Mouse (Mus musculus) Muller cell, postnatal 12 days (primary cell): ENCODE measurements at regions not wholly inside any gene's neighbourhood (a gene's known extent, or its start where the extent isn't known, plus 50 kb on each side); places are given as distances from the start of the nearest gene placed in this dataset.
"Not testable (repeated sequence)": the region's sequence is repeated elsewhere in the genome, so short reads cannot be mapped to it uniquely, and the experiment has no call there.

ENCODE experiments used
- DNase-seq: peaks from one replicate; pipeline ENCODE4 v3.0.0-alpha.2; 2015; ENCODE audit errors: inconsistent ontology term

DNA sequence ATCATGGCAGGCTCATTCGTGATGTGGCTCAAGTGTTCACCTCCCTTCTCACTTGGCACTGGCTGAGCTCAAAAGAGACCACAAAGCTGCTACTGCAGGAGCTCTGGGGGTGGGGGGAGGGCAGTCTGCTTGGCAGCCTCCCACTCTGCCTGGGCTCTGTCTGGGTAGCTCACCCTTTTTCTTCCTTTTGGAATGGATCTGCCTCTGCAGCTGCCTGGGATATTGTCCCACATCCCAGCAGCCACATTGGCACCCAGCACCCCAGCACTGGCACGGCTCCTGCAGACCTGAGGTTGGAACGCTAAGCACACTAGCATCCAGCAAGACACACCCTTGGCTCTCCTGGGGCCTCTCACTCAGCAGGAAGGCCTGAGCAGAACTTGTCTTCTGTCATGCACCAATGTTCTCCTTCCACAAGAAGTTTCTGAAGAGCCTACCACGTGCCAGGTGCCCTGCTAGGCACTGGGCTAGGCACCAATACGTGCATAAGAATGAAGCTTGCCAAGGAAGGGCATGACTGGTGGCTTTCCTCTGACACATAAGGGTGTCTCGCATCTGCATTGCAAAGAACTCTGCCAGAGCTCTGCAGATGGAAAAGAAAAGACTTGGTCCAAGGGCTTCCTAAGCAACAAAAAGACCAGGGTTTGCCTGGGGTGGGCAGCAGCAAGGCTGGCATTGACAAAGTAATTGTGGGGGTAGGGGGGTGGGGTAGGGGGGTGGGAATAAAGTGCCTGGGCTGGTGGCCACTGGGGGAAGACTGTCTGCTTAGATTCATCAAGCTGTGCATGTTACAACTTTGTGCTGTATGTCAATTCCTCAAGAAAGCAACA is 112.1 kb upstream of the Sipa1l1 start:
- not testable (repeated sequence) for DNase-seq

DNA sequence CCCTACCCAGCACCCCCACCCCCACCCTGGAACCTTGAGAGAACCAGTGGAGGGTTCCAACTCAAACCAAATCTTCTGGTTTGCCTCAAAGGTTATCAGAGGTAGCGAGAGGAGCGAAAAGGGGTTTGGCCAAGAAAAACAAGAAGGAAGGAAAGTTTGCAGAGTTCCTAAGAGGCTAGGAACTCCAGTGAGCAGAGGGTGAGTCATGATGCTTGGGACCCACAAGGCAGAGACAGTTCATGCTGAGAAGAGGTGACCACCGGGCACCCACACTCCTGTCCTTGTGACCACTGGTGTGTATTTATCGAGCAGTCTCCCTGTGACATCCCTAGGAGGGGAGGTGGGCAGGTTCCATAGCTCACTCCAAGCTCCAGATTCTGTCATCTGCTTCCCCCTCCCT is 104.1 kb upstream of the Sipa1l1 start:
- DNase-seq, result no peak

- DNase-seq, result no peak
These were observed 102.3 kb upstream of the Sipa1l1 start for GRCm38 (mm10) chr12:82066860-82067259.

DNA sequence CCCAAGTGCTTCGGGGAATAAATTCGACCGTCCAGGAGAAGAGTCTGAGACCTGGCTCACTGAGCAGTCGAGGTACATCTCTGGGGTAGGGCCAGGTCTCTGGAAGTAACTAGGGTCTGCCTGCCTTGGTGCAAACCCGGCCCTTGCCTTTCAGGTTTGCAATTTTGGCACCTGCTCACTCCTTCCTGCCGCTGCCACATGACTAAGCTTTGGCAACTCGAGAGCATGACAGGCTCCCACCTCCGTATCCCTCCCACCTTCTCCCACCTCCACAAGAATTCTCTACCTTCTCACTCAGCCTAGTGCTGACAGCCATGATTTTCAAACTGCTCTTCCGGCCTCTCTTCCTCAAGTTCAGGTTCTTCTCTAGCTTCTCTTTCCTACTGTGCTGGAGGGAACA is 99.5 kb upstream of the Sipa1l1 start:
- no peak for DNase-seq

- DNase-seq, result peak; percentile 89
These were observed 96.2 kb upstream of the Sipa1l1 start for GRCm38 (mm10) chr12:82072810-82073465.

DNA sequence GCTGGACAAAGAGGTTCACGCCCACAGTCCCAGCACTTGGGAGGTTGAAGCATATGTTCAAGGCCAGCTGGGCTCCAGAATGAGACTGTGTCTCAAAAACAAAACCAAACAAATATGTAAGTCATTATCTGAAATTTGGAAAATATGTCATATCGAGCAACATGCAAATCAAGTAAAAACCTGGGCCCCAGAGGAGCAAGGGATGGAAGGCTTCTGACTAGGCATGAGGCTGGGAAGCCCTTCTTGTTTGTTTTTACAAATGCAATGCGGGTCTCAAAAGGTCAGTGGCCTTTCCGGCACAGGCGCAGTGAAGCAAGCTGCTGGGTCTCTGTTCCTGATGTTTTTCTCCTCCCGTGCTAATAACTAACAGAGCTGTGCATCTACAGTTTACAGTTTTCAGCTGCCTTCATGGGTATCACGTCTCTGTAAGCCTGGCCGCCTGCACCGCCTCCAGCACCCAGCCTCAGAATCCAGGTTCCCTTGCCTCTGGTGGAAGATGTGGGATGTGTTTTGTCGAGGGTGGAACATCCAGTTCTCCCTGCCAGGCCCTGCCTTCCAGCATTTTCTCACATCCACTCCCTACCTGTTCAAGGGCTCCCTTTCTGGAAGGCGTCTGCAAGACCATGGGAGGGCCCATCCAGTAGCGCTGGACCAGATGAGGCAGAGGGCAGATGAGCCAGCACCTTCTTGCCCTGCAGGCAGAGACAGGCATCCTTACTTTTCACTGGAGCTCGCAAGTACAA is 93.5 kb upstream of the Sipa1l1 start:
- DNase-seq, result no peak

- no peak for DNase-seq
These were observed 92.4 kb upstream of the Sipa1l1 start for GRCm38 (mm10) chr12:82076766-82077165.

GRCm38 (mm10) chr12:82077945-82078344 is 91.2 kb upstream of the Sipa1l1 start:
- no peak for DNase-seq

GRCm38 (mm10) chr12:82078740-82079139 is 90.4 kb upstream of the Sipa1l1 start:
- no peak for DNase-seq

DNA sequence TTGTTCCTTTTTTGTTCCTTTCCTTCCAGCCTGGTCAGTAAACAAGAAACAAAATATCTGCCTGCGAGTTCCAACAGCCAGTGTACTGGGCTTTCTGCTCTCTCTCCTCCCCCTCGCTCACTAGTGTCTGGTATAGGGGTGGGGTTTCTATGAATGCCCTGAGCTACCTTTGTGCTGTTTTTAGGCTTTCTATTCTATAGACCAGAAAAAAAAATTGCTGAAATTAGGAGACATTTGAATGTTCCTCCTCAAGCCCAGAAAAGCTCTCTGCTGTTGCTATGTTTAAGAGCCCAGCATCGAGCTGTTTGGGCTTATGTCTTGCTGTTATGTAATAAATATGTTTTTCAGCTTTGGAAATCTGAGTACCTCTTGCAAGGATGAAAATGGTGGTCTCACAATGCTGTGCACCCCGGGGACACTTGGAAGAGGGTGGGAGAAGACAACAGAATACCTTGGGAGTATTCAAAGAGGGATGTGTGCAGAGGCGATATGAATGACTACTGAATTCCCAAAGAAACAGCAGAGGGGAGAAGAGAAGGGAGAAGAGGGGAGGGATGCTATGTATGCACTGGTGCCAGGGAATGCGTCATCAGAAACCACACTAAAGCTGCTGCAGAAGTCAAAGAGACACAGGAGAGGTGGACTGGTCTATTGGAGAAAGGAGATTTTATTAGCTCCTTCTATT is 88.8 kb upstream of the Sipa1l1 start:
- DNase-seq, result peak; percentile 31

DNA sequence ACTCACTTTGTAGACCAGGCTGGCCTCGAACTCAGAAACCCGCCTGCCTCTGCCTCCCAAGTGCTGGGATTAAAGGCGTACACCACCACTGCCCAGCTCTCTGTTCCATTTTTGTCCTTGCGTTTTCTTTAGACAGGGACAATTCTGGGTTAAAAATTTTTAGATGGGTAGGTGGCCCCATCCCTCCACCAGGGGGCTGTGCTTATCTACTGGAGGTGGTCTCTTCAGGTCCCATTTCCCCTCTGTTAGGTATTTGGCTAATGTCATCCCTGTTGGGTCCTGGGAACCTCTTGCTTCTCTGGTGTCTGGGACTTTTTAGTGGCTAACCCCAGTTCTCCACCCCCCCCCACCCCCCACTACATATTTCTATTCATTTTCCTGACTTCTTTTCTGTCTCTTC is 86.5 kb upstream of the Sipa1l1 start:
- DNase-seq, result not testable (repeated sequence)

DNA sequence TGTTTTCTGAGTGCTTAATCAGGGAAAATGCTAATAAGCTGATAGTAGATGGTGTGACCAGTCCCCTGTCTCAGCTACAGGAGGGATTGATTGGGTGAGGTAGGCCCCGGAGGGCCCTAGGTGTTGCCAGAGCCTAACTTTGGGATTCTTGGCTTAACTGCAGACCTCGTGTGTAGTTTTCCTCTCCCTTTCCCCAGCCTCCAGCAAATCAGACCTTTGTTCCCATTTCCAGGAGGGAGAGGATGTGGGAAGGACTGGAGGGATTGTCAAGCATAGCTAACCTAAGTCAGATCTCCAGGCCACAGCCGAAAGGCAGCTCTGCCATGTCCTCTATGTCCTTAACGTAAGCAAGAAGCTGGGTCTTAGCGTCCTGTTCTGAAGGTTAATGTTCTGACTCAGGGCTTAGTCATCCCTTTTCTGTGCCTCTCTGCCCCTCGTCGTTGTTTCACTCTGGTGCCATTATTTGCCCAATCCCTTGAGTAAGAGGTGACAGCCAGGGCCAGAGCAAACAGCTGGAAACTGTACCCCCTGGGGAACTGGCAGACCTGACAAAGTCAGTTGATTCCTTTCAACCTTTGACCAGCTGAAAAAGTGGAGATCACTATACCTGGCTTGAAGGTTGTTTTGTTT is 83.2 kb upstream of the Sipa1l1 start:
- DNase-seq, result peak; percentile 36

DNA sequence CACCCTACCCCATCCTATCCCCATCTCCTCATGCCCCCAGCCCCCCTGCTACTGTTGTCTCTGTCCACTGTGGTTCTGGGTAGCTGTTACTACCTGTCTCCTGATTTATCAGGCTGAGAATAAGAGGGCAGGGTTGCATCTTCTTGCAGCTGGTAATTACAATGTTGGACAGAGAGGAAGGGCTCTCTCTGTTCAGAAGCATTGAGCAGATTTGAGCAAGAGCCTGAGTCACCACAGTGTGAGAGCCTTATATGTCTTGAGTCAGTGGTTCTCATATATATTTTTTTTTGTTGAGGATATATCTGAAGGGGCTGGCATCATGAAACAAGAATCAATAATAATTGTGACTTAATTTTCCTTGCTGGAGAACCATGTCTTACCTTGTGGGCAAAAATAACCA is 82.7 kb upstream of the Sipa1l1 start:
- no peak for DNase-seq

- DNase-seq, result no peak
These were observed 79.8 kb upstream of the Sipa1l1 start for GRCm38 (mm10) chr12:82089288-82089687.

- DNase-seq, result no peak
These were observed 75.8 kb upstream of the Sipa1l1 start for GRCm38 (mm10) chr12:82093317-82093716.

- no peak for DNase-seq
These were observed 73.7 kb upstream of the Sipa1l1 start for GRCm38 (mm10) chr12:82095396-82095795.

DNA sequence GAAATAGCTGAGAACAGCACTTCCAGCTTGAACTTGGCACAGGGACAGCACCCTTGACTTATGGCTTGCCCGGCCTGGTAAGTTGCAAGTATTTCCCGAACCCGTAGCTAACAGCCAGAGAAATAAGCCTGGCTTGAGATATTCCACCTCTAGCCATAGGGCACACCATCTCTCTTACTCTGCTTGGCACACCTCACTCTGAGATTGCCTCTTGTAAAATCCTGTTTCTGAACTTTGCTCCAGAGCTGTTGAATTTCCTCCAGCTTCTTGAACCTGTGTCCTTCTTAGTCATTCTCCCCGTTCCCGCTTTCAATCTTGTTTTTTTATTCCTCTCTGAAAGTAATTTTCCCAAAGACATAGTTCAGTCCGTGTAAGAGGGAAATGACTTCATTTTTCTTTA is 72.0 kb upstream of the Sipa1l1 start:
- DNase-seq, result no peak

- no peak for DNase-seq
These were observed 71.5 kb upstream of the Sipa1l1 start for GRCm38 (mm10) chr12:82097620-82098019.

DNA sequence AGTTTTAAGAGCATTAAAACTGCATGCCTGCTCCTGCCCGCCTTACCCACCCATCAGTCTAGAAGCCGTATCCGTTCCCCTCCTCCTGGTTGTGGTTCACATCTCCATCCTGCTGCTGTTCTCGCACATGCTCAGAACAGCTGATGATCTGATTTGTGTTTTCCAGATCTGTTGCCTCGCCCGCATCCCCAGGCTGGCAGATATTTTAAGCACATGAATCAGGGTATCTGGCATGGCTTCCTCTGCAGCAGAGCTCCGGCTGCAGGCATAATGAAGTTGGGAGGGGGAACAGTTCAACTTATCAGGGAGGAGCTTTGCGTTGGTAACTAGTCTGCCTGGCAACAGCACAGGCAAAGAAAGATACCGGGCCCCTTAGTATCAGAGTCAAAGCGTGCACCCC is 64.9 kb upstream of the Sipa1l1 start:
- peak; percentile 45 for DNase-seq

DNA sequence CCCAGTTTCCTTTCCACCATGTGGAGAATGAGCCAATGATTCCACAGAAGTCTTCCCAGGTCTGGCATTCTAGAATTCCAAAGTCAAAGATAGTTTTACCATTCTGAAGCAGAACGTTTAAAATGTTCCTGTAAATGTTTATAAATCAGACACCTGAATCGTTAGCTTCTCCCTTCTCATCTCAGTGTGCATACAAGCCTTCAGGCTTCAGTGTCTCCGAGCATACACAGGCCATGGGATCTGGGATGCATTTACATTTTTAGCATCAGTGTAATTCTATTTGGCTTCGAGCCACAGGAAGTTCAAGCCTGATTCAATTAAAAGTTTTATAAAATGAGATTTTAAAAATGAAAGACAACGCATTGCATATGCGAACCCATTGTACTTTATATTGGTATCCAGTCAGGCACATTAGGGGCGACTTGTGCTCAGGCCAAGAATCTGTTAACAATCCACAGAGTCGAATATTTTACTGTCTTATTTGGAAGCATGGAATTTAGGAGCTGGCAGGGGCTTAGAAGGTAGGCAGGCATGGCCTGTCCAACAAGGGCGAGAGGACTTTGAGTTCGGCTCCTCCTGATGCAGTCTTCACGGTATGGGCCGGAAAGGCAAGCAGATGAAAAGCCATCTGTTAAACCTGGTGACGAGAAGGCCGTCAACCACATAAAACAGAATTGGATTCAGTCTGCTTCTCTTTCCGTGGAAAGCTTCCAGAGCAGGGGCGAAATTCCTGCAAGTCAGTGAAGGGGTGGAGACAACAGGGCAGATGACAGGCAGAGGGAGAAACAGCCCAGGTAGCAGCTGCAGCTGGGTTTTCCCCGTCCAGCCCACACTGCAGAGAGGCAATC is 63.7 kb upstream of the Sipa1l1 start:
- DNase-seq, result peak; percentile 77

- no peak for DNase-seq
These were observed 53.4 kb upstream of the Sipa1l1 start for GRCm38 (mm10) chr12:82115766-82116165.
